Mouse (Mus musculus): Measurements from ENCODE around the gene I830077J02Rik. TPM values are rescaled to one million over a fixed set of nuclear protein-coding genes. Genes with fewer than 3 reads are reported as not detected.

The I830077J02Rik gene
- polyA plus RNA-seq, 1 experiment from 2014 or later, result 0.45 TPM

DNA sequence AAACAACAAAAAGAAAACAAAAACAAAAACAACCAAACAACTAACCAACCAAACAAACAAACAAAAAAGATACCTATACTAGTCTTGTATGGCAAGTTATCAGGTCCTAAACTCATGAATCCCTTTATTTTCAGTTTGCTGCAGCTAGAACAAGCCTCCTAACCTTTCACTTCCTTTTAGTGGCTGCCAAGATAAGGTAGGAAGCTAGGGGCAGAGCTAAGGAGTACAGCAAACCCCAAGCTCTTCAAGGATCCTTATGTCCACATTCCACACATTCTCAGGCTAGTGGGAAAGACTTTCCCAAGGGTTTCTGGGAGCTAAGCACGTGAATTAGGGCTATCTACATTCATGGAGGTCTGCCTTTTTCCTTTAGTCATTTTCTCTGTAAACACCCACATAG lies 17.2 kb downstream of the I830077J02Rik start:
- H3K9ac ChIP-seq, result no peak overlapping the region

DNA sequence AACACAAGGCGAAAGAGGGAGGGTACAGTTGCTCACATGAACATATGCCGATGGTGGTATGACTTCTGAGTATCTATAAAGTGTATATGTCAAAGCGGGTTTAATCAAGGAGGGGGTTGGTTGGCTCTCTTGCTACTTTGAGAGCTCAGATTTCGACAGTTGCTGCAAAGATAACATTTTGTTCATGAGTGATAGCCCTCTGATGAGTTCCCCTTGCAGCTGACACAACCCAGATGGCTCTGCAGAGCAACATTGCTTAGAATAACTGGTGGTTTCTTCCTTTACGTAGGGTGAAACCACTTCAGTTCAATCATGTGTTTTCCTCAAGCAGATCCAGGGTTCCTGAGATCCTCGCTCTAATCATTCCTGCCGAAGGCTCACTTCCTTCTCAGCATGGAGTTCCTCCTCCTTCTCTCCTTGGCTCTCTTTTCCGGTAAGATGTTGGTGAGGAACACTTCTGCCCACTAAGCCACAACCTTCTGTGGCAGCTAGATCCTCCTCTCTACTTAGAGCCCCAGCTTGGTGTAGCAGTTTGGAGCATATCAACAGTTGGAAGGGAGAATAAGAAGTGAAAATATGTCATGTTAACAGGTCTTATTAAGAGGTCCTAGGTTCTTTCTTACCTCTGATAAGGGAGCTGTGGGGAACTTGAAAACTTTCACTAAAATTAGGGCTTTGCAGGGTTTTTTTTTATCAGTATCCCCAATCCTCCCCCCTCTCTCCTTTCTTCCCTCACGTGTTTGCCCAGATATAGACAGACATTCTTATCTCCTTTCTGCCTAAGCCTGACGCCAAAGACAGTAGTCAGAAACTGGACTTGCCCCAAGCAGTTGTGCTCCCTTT lies 18.4 kb downstream of the I830077J02Rik start:
- 84% methylated on average over 10 of the region's 10 CpGs for WGBS

More for the DNA sequence above, 17.2 kb downstream of the I830077J02Rik start:
- H3K4me3 ChIP-seq (replicated peaks), result no peak overlapping the region
- no peaks in the 10 kb centered on the region for H3K27me3 ChIP-seq
- no peak for ATAC-seq (ENCODE audit: low FRiP score)
- no peaks in the 10 kb centered on the region for H3K9me3 ChIP-seq
- no peak overlapping the region for H3K27ac ChIP-seq
- H3K36me3 ChIP-seq (replicated peaks), result no peaks in the 10 kb centered on the region
- 50% methylated on average over 1 of the region's 1 CpGs for WGBS
- no peaks in the 10 kb centered on the region for H3K4me1 ChIP-seq
- no peak overlapping the region for H3K4me2 ChIP-seq

DNA sequence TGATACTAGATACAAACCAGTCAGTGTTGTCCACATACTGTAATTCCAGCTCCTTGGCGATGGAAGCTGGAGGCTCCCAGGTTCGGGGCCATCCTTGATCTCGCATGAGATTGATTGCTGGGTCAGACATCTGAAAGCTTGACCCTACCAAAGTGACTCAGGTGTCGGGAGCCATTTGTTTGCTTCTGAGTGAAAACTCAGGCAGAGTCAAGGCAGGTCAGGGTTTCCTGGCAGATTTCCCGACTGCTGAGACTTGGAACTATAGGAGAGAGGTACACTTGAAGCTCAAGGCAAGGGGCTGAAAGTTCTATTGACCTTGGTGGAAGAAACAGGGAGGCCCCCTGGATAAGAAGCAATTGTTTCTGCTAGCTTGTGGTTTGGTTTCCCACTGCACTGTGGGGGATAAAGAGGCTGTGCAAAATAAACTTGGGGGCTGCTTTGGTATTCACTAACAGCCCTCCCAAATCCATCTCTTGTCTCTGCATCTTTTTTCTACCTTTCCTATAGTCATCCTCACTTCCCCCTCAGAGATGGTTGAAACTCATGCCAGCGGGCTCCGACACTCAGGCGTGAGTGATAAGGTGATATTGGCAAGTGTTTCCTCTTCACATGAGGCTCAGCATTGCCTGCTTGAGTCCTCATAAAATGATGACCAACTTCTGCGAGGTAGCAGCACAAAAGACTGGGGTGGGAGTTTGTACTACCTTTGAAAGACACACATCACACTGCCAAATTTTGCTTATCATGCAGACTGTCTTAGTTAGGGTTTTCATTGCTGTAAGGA lies 20.2 kb downstream of the I830077J02Rik start:
- Histone ChIP-seq H3K36me3 (replicated peaks) (no peaks in the 10 kb centered on the region), H3K27ac (no peak overlapping the region), H3K9ac (no peak overlapping the region), H3K27me3 (no peaks in the 10 kb centered on the region), H3K4me1 (no peaks in the 10 kb centered on the region), H3K4me2 (no peak overlapping the region), H3K4me3 (replicated peaks) (no peak overlapping the region), H3K9me3 (no peaks in the 10 kb centered on the region)
- 86% methylated on average over 9 of the region's 9 CpGs for WGBS
- ATAC-seq (ENCODE audit: low FRiP score), result no peak

More for the DNA sequence above, 18.4 kb downstream of the I830077J02Rik start:
- H3K4me1 ChIP-seq, result no peaks in the 10 kb centered on the region
- no peaks in the 10 kb centered on the region for H3K36me3 ChIP-seq (replicated peaks)
- H3K4me2 ChIP-seq, result no peak overlapping the region
- no peak overlapping the region for H3K4me3 ChIP-seq (replicated peaks)
- H3K9ac ChIP-seq, result no peak overlapping the region
- no peak for ATAC-seq (ENCODE audit: low FRiP score)
- no peaks in the 10 kb centered on the region for H3K27me3 ChIP-seq
- H3K9me3 ChIP-seq, result no peaks in the 10 kb centered on the region
- H3K27ac ChIP-seq, result no peak overlapping the region

DNA sequence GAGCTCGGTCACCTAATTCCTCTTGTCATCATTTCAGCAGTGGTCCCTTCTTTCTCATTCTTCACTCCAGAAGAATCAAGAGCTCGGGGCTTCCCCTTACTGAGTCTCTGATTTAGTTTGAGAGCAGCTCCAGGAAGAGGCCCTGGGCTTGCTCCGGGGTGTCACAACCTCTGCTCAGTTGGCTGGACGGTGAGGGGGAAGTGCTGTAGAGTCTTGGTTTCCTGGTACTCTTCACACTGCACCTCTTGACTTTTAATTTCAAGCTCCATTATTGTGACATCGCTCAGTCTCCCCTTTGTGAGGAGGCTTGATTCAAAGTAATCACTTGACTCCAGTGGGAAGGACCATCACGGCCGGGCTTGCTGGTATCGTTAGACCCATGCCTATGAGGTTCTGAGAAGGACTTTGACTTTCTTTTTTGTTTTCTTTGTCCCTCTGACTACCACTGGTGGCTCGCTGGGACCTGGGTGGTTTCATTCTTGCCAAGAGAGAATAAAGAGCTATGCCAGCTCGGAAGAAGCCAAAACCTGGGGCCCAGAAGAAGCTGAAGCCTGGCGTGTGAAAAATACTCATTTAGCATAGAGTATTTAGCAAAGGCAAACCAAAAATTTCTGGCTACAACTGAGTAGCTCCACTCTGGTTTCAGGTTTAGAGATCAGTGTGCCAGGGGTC lies 21.8 kb downstream of the I830077J02Rik start:
- H3K9ac ChIP-seq, result no peak overlapping the region
- no peak overlapping the region for H3K4me3 ChIP-seq (replicated peaks)
- H3K4me1 ChIP-seq, result no peaks in the 10 kb centered on the region
- no peak overlapping the region for H3K4me2 ChIP-seq
- no peaks in the 10 kb centered on the region for H3K27me3 ChIP-seq
- no peak for ATAC-seq (ENCODE audit: low FRiP score)
- H3K9me3 ChIP-seq, result no peaks in the 10 kb centered on the region
- no peaks in the 10 kb centered on the region for H3K36me3 ChIP-seq (replicated peaks)
- 79% methylated on average over 11 of the region's 11 CpGs for WGBS
- no peak overlapping the region for H3K27ac ChIP-seq

DNA sequence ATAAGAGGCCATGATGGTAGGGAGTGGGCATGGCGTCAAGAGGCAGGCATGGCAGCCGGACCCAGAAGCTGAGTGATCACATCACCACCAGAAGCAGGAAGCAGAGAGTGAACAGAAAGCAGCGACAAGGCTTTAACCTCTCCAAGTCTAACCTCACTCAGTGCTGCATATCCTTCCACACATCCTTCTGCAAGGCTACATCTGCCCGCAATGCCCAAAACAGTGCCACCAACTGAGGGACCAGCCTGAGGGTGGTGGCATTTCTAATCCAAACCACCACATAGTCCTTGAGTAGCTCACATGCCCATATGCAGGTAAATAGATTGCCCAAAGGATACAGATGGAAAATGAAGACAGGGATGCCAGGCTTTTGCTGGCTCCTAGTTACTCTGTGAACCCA lies 23.5 kb downstream of the I830077J02Rik start:
- no peak overlapping the region for H3K9ac ChIP-seq
- no peak overlapping the region for H3K27ac ChIP-seq

DNA sequence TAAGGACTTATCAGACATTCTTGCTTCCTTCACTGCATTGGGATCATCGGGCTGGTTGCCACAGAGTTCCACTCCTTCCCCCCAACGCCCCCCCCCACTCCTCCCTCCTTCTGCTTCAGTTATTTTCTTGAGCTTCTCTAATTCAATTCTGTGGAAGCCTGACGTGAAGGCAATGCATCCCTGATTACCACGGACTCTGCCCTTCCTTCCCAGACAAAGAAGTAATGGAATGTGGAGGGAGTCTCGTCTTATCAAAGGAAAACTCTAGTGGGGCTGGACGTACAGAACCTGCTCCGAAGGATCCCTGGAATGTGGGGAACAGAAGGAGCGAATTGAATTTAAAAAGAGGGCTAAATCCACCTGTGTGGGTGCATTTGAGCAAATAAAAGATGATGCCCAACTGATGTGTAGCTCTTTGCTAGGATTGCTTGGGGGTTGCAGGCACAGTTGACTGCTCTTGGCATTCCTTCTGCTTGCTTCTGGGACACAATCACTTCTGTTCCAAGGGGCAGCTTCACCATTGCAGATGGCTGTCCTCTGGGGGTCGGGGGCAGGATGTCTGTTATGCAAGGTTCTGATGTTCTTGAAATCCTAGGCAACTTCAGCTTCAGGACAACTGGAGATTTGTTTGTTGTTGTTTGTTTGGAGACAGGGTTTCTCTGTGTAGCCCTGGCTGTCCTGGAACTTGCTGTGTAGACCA lies 24.4 kb downstream of the I830077J02Rik start:
- Histone ChIP-seq H3K4me1 (no peaks in the 10 kb centered on the region), H3K36me3 (replicated peaks) (no peaks in the 10 kb centered on the region), H3K9me3 (no peaks in the 10 kb centered on the region), H3K4me3 (replicated peaks) (no peak overlapping the region), H3K4me2 (no peak overlapping the region), H3K27ac (no peak overlapping the region), H3K27me3 (no peaks in the 10 kb centered on the region), H3K9ac (no peak overlapping the region)
- ATAC-seq (ENCODE audit: low FRiP score), result no peak
- WGBS, result 44% methylated on average over 9 of the region's 9 CpGs

More for the DNA sequence above, 23.5 kb downstream of the I830077J02Rik start:
- Histone ChIP-seq H3K36me3 (replicated peaks) (no peaks in the 10 kb centered on the region), H3K4me2 (no peak overlapping the region), H3K4me1 (no peaks in the 10 kb centered on the region), H3K4me3 (replicated peaks) (no peak overlapping the region), H3K27me3 (no peaks in the 10 kb centered on the region), H3K9me3 (no peaks in the 10 kb centered on the region)
- no peak for ATAC-seq (ENCODE audit: low FRiP score)
- 96% methylated on average over 4 of the region's 4 CpGs for WGBS

DNA sequence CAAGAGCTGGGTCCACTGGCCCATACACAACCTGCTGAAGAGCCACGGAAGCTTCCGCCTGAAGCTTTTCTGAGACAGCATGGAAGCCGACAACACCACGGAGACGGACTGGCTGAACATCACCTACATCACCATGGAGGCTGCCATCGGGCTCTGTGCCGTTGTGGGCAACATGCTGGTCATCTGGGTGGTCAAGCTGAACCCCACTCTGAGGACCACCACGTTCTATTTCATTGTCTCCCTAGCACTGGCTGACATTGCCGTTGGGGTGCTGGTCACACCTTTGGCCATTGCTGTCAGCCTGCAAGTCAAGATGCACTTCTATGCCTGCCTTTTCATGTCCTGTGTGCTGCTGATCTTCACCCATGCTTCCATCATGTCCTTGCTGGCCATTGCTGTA lies 27.7 kb downstream of the I830077J02Rik start:
- no peaks in the 10 kb centered on the region for H3K36me3 ChIP-seq (replicated peaks)
- H3K9me3 ChIP-seq, result no peaks in the 10 kb centered on the region
- 94% methylated on average over 9 of the region's 9 CpGs for WGBS
- H3K27ac ChIP-seq, result no peak overlapping the region
- no peaks in the 10 kb centered on the region for H3K4me1 ChIP-seq
- H3K27me3 ChIP-seq, result no peaks in the 10 kb centered on the region
- no peak overlapping the region for H3K4me2 ChIP-seq
- no peak for ATAC-seq (ENCODE audit: low FRiP score)
- no peak overlapping the region for H3K4me3 ChIP-seq (replicated peaks)
- no peak overlapping the region for H3K9ac ChIP-seq

DNA sequence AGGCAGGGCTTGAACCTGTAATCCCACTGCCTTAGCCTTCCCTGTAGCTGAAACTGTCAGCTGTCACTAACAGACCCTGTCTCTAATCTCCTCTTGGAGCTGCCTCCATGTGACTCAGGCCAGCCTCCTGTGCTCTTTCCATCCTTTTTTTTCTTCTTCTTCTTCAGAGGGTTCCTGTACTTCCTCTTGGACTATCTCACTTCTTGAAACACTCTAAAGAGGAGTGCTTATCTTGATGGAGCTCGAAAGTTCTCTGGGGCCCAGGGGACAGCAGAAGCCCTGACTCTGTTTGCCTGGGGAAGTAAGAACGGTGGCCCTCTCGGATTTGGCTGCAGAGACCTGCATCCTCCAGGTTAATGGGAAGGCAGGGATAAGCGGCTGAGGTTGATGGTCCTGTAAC lies 28.3 kb downstream of the I830077J02Rik start:
- no peak overlapping the region for H3K9ac ChIP-seq
- no peak overlapping the region for H3K27ac ChIP-seq
- H3K4me1 ChIP-seq, result 0 out of 2 replicates have a peak, but pooled peaks cover 2% of the 10 kb centered on the region
- H3K4me3 ChIP-seq (replicated peaks), result no peak overlapping the region
- H3K9me3 ChIP-seq, result no peaks in the 10 kb centered on the region
- H3K36me3 ChIP-seq (replicated peaks), result no peaks in the 10 kb centered on the region
- ATAC-seq (ENCODE audit: low FRiP score), result no peak
- WGBS, result 89% methylated on average over 4 of the region's 4 CpGs
- no peaks in the 10 kb centered on the region for H3K27me3 ChIP-seq
- no peak overlapping the region for H3K4me2 ChIP-seq

DNA sequence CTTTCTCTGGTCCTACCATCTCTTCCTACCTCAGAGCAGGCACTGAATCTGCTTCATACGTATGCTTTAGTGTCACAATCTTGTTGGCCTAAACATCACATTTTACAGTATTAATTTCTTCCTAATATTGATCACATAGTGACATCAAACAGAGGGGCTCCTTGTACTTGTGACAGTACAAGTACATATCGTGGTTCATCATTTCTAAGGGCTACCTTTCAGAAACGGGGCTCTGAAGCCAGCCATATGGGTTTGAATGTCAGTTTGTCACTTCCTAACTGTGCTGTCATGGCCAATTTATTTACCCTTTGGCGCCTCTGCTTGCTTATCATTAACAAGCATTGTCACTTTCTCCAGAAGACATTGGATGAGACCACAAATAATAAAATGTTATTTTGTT lies 31.0 kb downstream of the I830077J02Rik start:
- Histone ChIP-seq H3K9ac (no peak overlapping the region), H3K4me3 (replicated peaks) (no peak overlapping the region), H3K4me2 (no peak overlapping the region), H3K27ac (no peak overlapping the region), H3K9me3 (no peaks in the 10 kb centered on the region), H3K27me3 (0 out of 2 replicates have a peak, but pooled peaks cover 3% of the 10 kb centered on the region), H3K4me1 (0 out of 2 replicates have a peak, but pooled peaks cover 2% of the 10 kb centered on the region), H3K36me3 (replicated peaks) (no peaks in the 10 kb centered on the region)
- WGBS, result 80% methylated on average over 4 of the region's 4 CpGs
- no peak for ATAC-seq (ENCODE audit: low FRiP score)

DNA sequence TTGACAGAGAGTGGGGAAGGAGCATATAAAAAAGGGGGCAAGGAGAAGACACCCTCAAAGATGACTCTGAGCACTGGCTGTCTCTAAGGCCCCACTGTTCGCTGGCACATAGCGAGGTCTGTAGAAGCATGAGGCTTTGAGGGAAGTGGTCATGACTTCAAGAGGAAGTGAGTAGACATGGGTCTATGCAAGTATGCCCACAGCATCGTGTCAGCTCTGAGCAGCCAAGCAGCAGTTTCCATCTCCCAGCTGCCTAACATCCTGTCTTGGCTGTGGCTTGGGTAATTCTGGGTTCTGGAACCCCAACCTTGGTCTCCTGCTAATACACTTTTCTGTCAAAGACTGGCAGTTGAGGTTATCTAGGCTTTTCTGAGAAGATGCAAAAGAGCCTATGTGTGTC lies 31.7 kb downstream of the I830077J02Rik start:
- no peak for ATAC-seq (ENCODE audit: low FRiP score)
- H3K36me3 ChIP-seq (replicated peaks), result no peaks in the 10 kb centered on the region
- H3K27ac ChIP-seq, result no peak overlapping the region
- H3K9ac ChIP-seq, result no peak overlapping the region
- no peak overlapping the region for H3K4me3 ChIP-seq (replicated peaks)
- H3K4me1 ChIP-seq, result 0 out of 2 replicates have a peak, but pooled peaks cover 2% of the 10 kb centered on the region
- no peaks in the 10 kb centered on the region for H3K9me3 ChIP-seq
- WGBS, result 85% methylated on average over 3 of the region's 3 CpGs
- H3K27me3 ChIP-seq, result 0 out of 2 replicates have a peak, but pooled peaks cover 3% of the 10 kb centered on the region
- no peak overlapping the region for H3K4me2 ChIP-seq

DNA sequence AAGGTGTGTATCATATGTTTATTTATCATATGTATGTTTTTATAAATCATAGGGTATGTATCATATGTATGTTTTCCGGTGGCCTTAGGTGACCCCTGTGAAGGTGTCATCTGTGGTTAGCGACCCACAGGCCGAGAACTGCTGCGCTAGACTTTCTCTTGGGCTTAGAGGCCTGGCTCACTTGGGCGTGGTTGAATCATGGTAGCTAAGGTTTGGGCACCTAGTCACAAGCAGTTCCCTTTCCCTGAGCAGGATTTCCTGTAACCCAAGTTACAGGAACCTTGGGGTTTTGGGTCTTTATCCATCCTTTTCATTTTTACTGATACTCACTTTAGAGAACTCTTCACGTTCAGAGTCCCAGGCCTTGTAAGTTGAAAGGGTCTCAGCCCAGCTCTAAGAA lies 32.2 kb downstream of the I830077J02Rik start:
- Histone ChIP-seq H3K9me3 (no peaks in the 10 kb centered on the region), H3K4me3 (replicated peaks) (no peak overlapping the region), H3K27me3 (0 out of 2 replicates have a peak, but pooled peaks cover 3% of the 10 kb centered on the region), H3K36me3 (replicated peaks) (no peaks in the 10 kb centered on the region), H3K4me1 (0 out of 2 replicates have a peak, but pooled peaks cover 5% of the 10 kb centered on the region), H3K4me2 (no peak overlapping the region), H3K9ac (no peak overlapping the region), H3K27ac (no peak overlapping the region)
- 78% methylated on average over 6 of the region's 6 CpGs for WGBS
- ATAC-seq (ENCODE audit: low FRiP score), result no peak
